ENCODE assay signal across 8 mouse cellular contexts in genomic region chr9:69453901-69454666, GRCm38 (mm10). TPM values are rescaled to one million over a fixed set of nuclear protein-coding genes. Genes with fewer than 3 reads are reported as not detected.
DNase-seq lines count a peak whose midpoint lies in the region; ATAC-seq lines count a peak whose summit lies in the region.

No protein-coding gene starts in this region.

- H3K4me1 ChIP-seq in hindbrain, embryonic 10.5 days (replicated peaks), result peaks cover 49% of the 10 kb centered on the region
- H3K4me1 ChIP-seq in liver, embryonic 16.5 days (ENCODE audit: control insufficient read depth, low read depth, low read length), result peaks cover 14% of the 10 kb centered on the region
- peaks cover 50% of the 10 kb centered on the region for H3K4me1 ChIP-seq in neural tube, embryonic 13.5 days (replicated peaks)

- DNase-seq in spleen, postnatal 36 days (ENCODE audit: low spot score in 2 of 2), result peak; percentile 20 to 24
- no peak for DNase-seq in spleen, postnatal 4 days (ENCODE audit: low spot score in 2 of 2)
- peak; percentile 44 for DNase-seq in embryo, embryonic 11 days
- no peak for DNase-seq in hindbrain, embryonic 10.5 days (ENCODE audit: low spot score)
- no peak for DNase-seq in right cerebral cortex, postnatal 14 days
- no peak for DNase-seq in layer of hippocampus, adult 8-10 months (ENCODE audit: low spot score in 2 of 2)

- H3K27ac ChIP-seq in hindbrain, embryonic 10.5 days, result peak overlapping the region; percentile 81
- H3K27ac ChIP-seq in liver, embryonic 16.5 days (ENCODE audit: low read length), result peak overlapping the region; percentile 80
- H3K27ac ChIP-seq in neural tube, embryonic 13.5 days (replicated peaks), result peak overlapping the region; percentile 64

- H3K9ac ChIP-seq in liver, embryonic 16.5 days (ENCODE audit: low read depth, low read length), result peak overlapping the region; percentile 67
- peak overlapping the region; percentile 71 for H3K9ac ChIP-seq in neural tube, embryonic 13.5 days

- peak overlapping the region; percentile 39 for H3K4me2 ChIP-seq in liver, embryonic 16.5 days (ENCODE audit: low read depth, low read length)
- peak overlapping the region; percentile 59 for H3K4me2 ChIP-seq in neural tube, embryonic 13.5 days

- H3K9me3 ChIP-seq in hindbrain, embryonic 10.5 days, result no peaks in the 10 kb centered on the region
- H3K9me3 ChIP-seq in liver, embryonic 16.5 days (replicated peaks; ENCODE audit: control insufficient read depth, low read length), result no peaks in the 10 kb centered on the region
- H3K9me3 ChIP-seq in neural tube, embryonic 13.5 days, result no peaks in the 10 kb centered on the region

- H3K36me3 ChIP-seq in hindbrain, embryonic 10.5 days, result no peaks in the 10 kb centered on the region
- H3K36me3 ChIP-seq in liver, embryonic 16.5 days (ENCODE audit: control insufficient read depth, insufficient read depth), result no peaks in the 10 kb centered on the region
- H3K36me3 ChIP-seq in neural tube, embryonic 13.5 days, result no peaks in the 10 kb centered on the region

- 7% methylated on average over 32 of the region's 32 CpGs for WGBS in hindbrain, embryonic 10.5 days
- 1% methylated on average over 32 of the region's 32 CpGs for WGBS in liver, embryonic 16.5 days (ENCODE audit: insufficient replicate concordance)
- 6% methylated on average over 32 of the region's 32 CpGs for WGBS in neural tube, embryonic 13.5 days

- peak overlapping the region; percentile 63 for H3K4me3 ChIP-seq in hindbrain, embryonic 10.5 days
- peak overlapping the region; percentile 57 for H3K4me3 ChIP-seq in liver, embryonic 16.5 days (ENCODE audit: low read depth, low read length)
- peak overlapping the region; percentile 43 for H3K4me3 ChIP-seq in neural tube, embryonic 13.5 days

- H3K27me3 ChIP-seq in hindbrain, embryonic 10.5 days (ENCODE audit: insufficient read depth, poor library complexity, severe bottlenecking), result peaks cover 50% of the 10 kb centered on the region
- H3K27me3 ChIP-seq in liver, embryonic 16.5 days (ENCODE audit: control insufficient read depth, insufficient read depth, low read depth, low read length), result peaks cover 4% of the 10 kb centered on the region; the same call in 1 of the 2 replicates
- peaks cover 43% of the 10 kb centered on the region for H3K27me3 ChIP-seq in neural tube, embryonic 13.5 days

- ATAC-seq in liver, embryonic 16.5 days (ENCODE audit: low read depth), result peak; percentile 25; the same call in 1 of the 2 replicates
- peak; percentile 13; the same call in 1 of the 2 replicates for ATAC-seq in neural tube, embryonic 13.5 days (ENCODE audit: low read depth)

RNA-seq across cellular contexts. Expression of gene Anxa2, which starts 0.7 kb away (rescaled TPM):
- 146 and 230 TPM in 2 replicates for polyA plus RNA-seq in hindbrain, embryonic 10.5 days (2016; fragmentation: Nextera tagmentation; extraction: Ambion mirVana)
- 185 and 198 TPM in 2 replicates for polyA plus RNA-seq in liver, embryonic 16.5 days (2015; fragmentation: Nextera tagmentation; extraction: Ambion mirVana)
- 308 and 356 TPM in 2 replicates for polyA plus RNA-seq in neural tube, embryonic 13.5 days (2015; fragmentation: Nextera tagmentation; extraction: Ambion mirVana)
- 10 to 100 TPM; 12.0 to 19.0 (median 15.6) TPM for total RNA-seq in layer of hippocampus, adult 8-10 months (2022)

RNA-seq across cellular contexts. Expression of gene Ice2, which starts 56.4 kb away (rescaled TPM):
- polyA plus RNA-seq in hindbrain, embryonic 10.5 days (2016; fragmentation: Nextera tagmentation; extraction: Ambion mirVana), result 15.9 and 20.1 TPM in 2 replicates
- polyA plus RNA-seq in liver, embryonic 16.5 days (2015; fragmentation: Nextera tagmentation; extraction: Ambion mirVana), result 5.9 and 6.1 TPM in 2 replicates
- polyA plus RNA-seq in neural tube, embryonic 13.5 days (2015; fragmentation: Nextera tagmentation; extraction: Ambion mirVana), result 10.6 and 12.6 TPM in 2 replicates
- total RNA-seq in layer of hippocampus, adult 8-10 months (2022), result 10 to 100 TPM; 12.2 to 15.5 (median 13.5) TPM

Comparison
In these comparisons a context has a peak if more than half of its experiments do, and no peak if none do; other contexts are left out.
1. DNase-seq: peak in spleen, postnatal 36 days (2 of 2) and embryo, embryonic 11 days (single experiment); none in spleen, postnatal 4 days (0 of 2), hindbrain, embryonic 10.5 days (single experiment), right cerebral cortex, postnatal 14 days (single experiment) and layer of hippocampus, adult 8-10 months (0 of 2).
2. Peak in every context shown above with its lines, with median percentiles within 50 percentile points of each other: H3K27ac ChIP-seq and H3K4me3 ChIP-seq.